Mouse (Mus musculus) spleen, adult 2 months (tissue): ENCODE measurements at regions not wholly inside any gene's neighbourhood (a gene's known extent, or its start where the extent isn't known, plus 50 kb on each side); places are given as distances from the start of the nearest gene placed in this dataset.

Experiments used
- CTCF ChIP-seq: fragments of 200-500 bp; IDR thresholded peaks from 2 replicates; pipeline ENCODE4 v1.5.1; 2011; ENCODE audit warnings: mild to moderate bottlenecking, inconsistent platforms; ENCODE audit not compliant: insufficient read depth, insufficient read length, insufficient replicate concordance; ENCODE audit errors: extremely low read depth
- POLR2A ChIP-seq: fragments of 200-500 bp; IDR thresholded peaks from 2 replicates; pipeline ENCODE4 v1.6.1; 2011; ENCODE audit warnings: low read depth, low read length, inconsistent platforms

DNA sequence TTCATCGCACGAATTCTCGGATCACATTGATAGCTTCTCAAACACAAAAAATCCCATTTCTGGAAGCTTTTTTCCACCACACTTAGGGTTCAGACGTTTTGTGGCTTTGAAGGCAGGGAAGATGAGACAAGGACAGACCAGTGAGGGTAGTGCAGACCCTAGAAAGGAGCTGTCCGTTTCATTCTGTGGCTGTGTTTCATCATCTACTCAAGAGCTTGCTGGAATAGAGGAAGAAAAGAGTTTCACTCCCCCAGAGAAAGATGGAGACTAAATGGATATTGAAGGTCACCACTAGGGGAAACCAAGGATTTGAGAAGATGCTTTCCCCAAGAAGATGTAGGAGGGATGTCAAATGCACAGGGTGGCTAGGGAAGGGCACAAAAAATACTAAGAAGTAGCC, 171.3 kb upstream of the Kbtbd8 start:
- TF ChIP-seq CTCF: no peak
- no peak for TF ChIP-seq POLR2A
